Mouse (Mus musculus): ENCODE data around the gene Esrra. TPM values are rescaled to one million over a fixed set of nuclear protein-coding genes. Genes with fewer than 3 reads are reported as not detected.
A peak's percentile ranks its signal among the peaks of the same experiment; 100 is the strongest.

The Esrra gene
- polyA plus RNA-seq, 1 experiment = not detected

DNA sequence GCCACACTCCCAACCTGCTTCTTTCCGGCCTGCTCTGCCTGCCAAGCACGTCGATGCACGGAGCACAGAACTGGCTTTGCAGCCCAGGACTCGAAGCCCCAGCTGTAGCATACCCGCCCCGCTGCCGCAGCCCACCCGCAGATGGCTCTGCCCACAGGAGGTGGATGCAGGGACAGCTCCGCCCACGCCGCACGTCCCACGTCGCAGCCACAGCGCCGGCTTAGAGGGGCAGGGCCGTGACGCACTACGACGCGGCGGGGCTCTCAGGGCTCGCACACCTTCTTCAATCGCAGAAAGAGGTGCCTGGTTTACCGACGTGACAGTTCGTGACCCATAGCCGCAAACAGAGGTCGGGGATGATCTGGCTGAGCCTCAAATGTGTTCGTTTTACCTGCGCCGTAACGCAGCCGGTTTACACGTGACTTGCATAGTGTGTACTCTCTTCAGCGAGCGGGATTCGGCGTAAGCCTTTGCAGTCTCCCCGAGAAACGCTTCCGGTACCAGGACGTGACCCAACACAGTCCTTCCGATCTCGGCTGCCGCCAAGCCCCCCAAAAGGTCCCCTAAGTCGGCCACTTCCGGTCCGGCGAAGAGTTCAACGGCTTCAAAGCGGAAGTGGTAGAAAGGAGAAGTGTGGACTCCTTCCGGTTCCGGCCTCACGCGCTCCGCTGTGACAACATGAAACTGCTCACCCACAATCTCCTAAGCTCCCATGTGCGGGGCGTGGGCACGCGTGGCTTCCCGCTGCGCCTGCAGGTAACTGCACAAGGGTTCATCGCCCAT lies 11.9 kb downstream of the Esrra start, which contains the start of the genes Trmt112 and Prdx5:
TSS of gene Trmt112 (plus strand) at position 192 of the 783 bp plus-strand sequence.
TSS of gene Prdx5 (minus strand) at position 600 of the 783 bp plus-strand sequence.
- Histone ChIP-seq H3K4me3 (ENCODE audit: insufficient read depth, low read depth, low read length) (peak within 1 kb of the TSS; percentile 60), H3K27ac (ENCODE audit: insufficient read depth, low read depth, low read length) (peak within 1 kb of the TSS; percentile 89), H3K4me1 (ENCODE audit: control insufficient read depth, insufficient read depth, low read length) (peaks cover 35% of the 10 kb centered on the region)
- TF ChIP-seq CTCF (IDR thresholded peaks at IDR 0.05; ENCODE audit: insufficient read depth, low read depth, low read length) (no peak), POLR2A (IDR thresholded peaks at IDR 0.05; ENCODE audit: insufficient read depth, low read depth, low read length) (peak; percentile 80)
- under 1% methylated on average over 65 of the region's 65 CpGs for WGBS

DNA sequence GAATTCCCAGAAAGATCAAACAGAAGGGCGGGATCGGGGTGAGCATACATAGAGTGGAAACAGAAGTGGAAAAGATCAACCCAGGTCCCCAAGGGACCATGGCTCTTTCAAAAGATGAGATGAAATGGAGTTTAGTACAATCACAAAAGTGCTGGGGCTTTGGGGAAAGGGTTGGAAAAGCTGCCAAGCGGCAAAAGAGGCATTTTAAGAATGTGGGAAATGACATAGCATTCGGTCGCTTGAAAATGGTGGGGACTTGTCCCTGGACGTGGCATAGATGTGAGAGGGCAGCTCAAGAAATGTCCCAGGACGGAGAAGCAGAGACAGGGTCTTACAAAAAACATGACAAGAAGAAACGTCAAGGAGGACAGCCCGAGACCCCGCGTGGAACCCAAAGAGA lies 12.6 kb downstream of the Esrra start:
- peaks cover 33% of the 10 kb centered on the region for H3K4me1 ChIP-seq (ENCODE audit: control insufficient read depth, insufficient read depth, low read length)
- no peak for TF ChIP-seq CTCF (IDR thresholded peaks at IDR 0.05; ENCODE audit: insufficient read depth, low read depth, low read length)
- no peak for TF ChIP-seq POLR2A (IDR thresholded peaks at IDR 0.05; ENCODE audit: insufficient read depth, low read depth, low read length)
- WGBS = 3% methylated on average over 11 of the region's 11 CpGs

DNA sequence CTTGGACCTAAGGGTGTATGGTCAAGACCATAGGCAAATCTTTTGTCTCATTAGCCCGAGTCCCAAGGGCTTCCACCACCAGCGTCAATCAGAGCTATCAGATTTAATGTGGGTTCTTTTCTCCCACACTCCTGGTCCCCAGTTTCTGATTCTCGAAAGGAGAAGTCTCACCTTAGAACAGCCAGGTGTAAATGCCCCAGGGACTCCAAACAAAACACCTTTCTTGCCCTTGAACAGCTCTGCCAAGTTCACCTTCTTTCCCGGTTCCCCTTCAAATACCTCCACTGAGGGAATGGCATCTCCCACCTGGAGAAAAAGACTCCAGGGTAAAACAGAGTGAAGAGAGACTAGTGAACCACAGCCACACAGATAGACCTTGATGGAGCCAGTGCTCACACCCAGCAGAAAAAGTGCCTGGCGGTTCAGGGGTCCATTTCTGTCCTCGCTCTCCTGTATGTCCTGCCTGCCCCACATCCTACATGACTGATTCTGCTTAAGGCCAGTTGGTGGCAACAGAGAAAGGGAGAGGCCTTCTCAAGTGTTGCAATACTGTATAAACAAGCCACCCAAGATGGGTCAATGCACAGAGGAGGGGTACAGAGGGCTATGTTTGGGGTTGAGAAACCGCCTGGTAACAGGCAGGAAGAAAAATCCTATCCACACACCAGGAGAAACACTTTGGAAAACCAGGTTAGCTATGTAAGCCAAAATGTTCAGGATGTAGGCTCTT lies 13.6 kb downstream of the Esrra start:
- no peak overlapping the region for H3K27ac ChIP-seq (ENCODE audit: insufficient read depth, low read depth, low read length)
- WGBS = 83% methylated on average over 7 of the region's 7 CpGs
- peaks cover 29% of the 10 kb centered on the region for H3K4me1 ChIP-seq (ENCODE audit: control insufficient read depth, insufficient read depth, low read length)
- no peak for TF ChIP-seq POLR2A (IDR thresholded peaks at IDR 0.05; ENCODE audit: insufficient read depth, low read depth, low read length)
- no peak for TF ChIP-seq CTCF (IDR thresholded peaks at IDR 0.05; ENCODE audit: insufficient read depth, low read depth, low read length)
- H3K4me3 ChIP-seq (ENCODE audit: insufficient read depth, low read depth, low read length) = peak overlapping the region; percentile 6; the same call in 1 of the 2 replicates

More for the DNA sequence above, 12.6 kb downstream of the Esrra start:
- Histone ChIP-seq H3K27ac (ENCODE audit: insufficient read depth, low read depth, low read length) (peak overlapping the region; percentile 89), H3K4me3 (ENCODE audit: insufficient read depth, low read depth, low read length) (peak overlapping the region; percentile 60)

DNA sequence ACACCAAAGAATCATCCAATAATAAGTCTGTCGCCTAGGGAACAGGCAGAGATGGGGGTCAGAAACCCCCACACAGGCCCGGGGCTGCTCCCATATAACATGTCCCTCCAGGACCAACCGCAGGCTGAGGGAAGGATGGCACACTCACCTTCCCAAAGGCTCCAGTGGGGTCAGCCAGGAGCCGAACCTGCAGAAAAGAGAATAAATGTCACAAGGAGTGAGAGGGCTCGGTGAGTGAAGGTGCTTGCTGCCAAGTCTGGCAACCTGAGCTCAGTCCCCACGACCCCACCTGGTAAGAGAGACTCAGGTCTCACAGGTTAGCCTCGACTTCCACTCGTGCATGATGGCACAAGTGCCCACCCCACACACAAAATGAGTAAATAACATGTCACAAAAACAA lies 14.5 kb downstream of the Esrra start:
- Histone ChIP-seq H3K4me1 (ENCODE audit: control insufficient read depth, insufficient read depth, low read length) (peaks cover 29% of the 10 kb centered on the region), H3K27ac (ENCODE audit: insufficient read depth, low read depth, low read length) (no peak overlapping the region), H3K4me3 (ENCODE audit: insufficient read depth, low read depth, low read length) (no peak overlapping the region)
- no peak for TF ChIP-seq CTCF (IDR thresholded peaks at IDR 0.05; ENCODE audit: insufficient read depth, low read depth, low read length)
- no peak for TF ChIP-seq POLR2A (IDR thresholded peaks at IDR 0.05; ENCODE audit: insufficient read depth, low read depth, low read length)
- WGBS = 88% methylated on average over 8 of the region's 8 CpGs

DNA sequence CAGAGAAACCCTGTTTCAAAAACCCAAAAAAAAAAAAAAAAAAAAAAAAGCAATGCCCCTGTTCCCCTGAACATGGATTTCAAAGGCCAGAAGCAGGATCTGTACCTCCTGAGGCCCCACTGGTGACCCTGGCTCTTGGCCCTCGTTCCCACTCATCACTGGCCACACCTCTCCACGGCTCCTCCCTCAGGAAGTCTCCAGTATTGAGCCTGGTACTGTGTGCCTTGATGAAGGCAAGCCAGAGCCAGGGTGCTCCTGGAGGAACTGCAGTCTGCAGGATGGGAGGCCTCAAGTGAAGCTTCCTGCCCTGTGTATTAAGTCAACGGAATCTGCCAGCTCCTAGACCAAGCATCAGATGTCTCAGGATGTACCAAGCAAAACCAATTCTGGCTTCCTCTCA lies 15.4 kb downstream of the Esrra start:
- peaks cover 23% of the 10 kb centered on the region for H3K4me1 ChIP-seq (ENCODE audit: control insufficient read depth, insufficient read depth, low read length)
- no peak overlapping the region for H3K4me3 ChIP-seq (ENCODE audit: insufficient read depth, low read depth, low read length)
- H3K27ac ChIP-seq (ENCODE audit: insufficient read depth, low read depth, low read length) = no peak overlapping the region
- 80% methylated on average over 3 of the region's 3 CpGs for WGBS
- TF ChIP-seq POLR2A (IDR thresholded peaks at IDR 0.05; ENCODE audit: insufficient read depth, low read depth, low read length) = no peak
- TF ChIP-seq CTCF (IDR thresholded peaks at IDR 0.05; ENCODE audit: insufficient read depth, low read depth, low read length) = no peak

DNA sequence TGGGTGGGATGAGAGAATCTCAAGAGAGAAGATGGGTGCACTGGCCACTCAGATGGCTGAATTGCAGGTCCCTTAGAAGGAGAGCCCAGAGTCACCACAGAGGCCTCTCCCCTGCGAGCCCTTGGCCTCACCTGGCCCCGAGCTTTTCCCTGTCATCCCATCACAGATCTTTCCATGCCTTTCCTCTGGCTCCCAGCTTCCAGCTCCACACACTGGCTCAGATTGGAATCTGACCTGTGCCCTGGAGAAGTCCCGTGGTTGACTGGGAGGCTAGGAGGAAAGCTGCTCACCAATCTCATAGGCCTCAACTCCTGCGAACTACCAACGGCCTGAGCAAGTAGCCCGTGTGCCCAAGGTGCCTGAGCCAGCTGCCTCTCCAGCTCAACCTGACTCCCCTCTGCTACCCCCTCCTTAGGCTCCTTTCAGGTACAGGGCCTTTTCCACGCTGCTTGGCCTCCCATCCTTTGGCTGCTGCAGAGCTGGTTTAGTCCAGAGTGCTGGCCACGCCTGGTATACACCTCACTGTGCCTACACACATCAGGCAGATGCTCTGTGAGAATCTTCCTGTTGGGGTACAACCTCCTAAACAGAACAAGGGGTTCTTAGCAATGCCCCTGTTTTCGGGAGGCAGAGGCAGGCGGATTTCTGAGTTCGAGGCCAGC lies 16.0 kb downstream of the Esrra start:
- Histone ChIP-seq H3K4me1 (ENCODE audit: control insufficient read depth, insufficient read depth, low read length) (peaks cover 19% of the 10 kb centered on the region), H3K27ac (ENCODE audit: insufficient read depth, low read depth, low read length) (no peak overlapping the region), H3K4me3 (ENCODE audit: insufficient read depth, low read depth, low read length) (no peak overlapping the region)
- WGBS = 92% methylated on average over 11 of the region's 11 CpGs
- no peak for TF ChIP-seq POLR2A (IDR thresholded peaks at IDR 0.05; ENCODE audit: insufficient read depth, low read depth, low read length)
- no peak for TF ChIP-seq CTCF (IDR thresholded peaks at IDR 0.05; ENCODE audit: insufficient read depth, low read depth, low read length)

DNA sequence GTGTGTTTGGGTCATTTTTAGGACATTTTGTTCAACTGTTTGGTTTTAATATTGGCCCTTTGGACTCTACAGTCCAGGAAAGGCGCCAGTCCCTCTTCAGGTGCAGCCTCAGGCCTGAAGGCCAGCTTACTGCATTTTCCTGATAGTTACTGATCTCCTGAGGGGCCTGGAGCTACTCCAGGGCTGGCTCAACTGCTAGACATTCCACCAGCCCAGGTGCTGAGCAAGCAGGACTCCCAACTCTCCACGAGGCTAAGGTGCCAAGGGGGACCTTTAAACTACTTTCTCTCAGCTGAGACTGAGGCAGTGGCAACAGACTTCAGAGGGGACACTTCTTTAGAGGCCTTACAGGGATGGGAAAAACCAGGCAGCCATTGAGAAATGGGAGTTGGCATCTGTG lies 16.8 kb downstream of the Esrra start:
- no peak for TF ChIP-seq POLR2A (IDR thresholded peaks at IDR 0.05; ENCODE audit: insufficient read depth, low read depth, low read length)
- no peak for TF ChIP-seq CTCF (IDR thresholded peaks at IDR 0.05; ENCODE audit: insufficient read depth, low read depth, low read length)
- H3K4me1 ChIP-seq (ENCODE audit: control insufficient read depth, insufficient read depth, low read length) = peaks cover 16% of the 10 kb centered on the region
- WGBS = 84% methylated on average over 2 of the region's 2 CpGs

DNA sequence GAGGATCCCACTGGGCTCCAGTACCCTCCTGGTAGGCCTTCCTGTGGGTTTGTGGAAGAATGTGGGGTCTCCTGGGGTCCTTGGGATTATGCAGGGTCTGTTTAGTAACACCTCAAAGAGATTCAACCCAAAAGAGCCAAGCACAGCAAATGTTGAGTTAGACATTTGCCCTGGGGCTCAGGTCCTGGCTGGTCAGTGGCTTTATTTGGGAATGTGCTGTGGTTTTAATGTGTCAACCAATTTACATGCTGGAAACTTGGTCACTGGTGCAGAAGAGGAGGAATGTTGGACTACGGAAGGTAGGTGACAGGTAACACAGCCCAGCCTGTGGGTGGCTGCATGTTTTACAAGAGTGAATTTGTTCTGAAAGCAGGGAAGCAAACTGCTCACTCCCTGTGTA lies 18.6 kb downstream of the Esrra start:
- Histone ChIP-seq H3K4me3 (ENCODE audit: insufficient read depth, low read depth, low read length) (no peak overlapping the region), H3K27ac (ENCODE audit: insufficient read depth, low read depth, low read length) (no peak overlapping the region), H3K4me1 (ENCODE audit: control insufficient read depth, insufficient read depth, low read length) (peaks cover 11% of the 10 kb centered on the region)
- 92% methylated on average over 1 of the region's 1 CpGs for WGBS
- TF ChIP-seq CTCF (IDR thresholded peaks at IDR 0.05; ENCODE audit: insufficient read depth, low read depth, low read length) = no peak
- no peak for TF ChIP-seq POLR2A (IDR thresholded peaks at IDR 0.05; ENCODE audit: insufficient read depth, low read depth, low read length)

More for the DNA sequence above, 16.8 kb downstream of the Esrra start:
- Histone ChIP-seq H3K4me3 (ENCODE audit: insufficient read depth, low read depth, low read length) (no peak overlapping the region), H3K27ac (ENCODE audit: insufficient read depth, low read depth, low read length) (no peak overlapping the region)

Data from olfactory bulb, adult 2 months (tissue).